Mouse (Mus musculus): Measurements from ENCODE around the gene Mzt1. TPM values are rescaled to one million over a fixed set of nuclear protein-coding genes. Genes with fewer than 3 reads are reported as not detected.
"Not testable (repeated sequence)": the region's sequence is repeated elsewhere in the genome, so short reads cannot be mapped to it uniquely, and the experiment has no call there.

Mzt1 gene
- 96.5 and 109 TPM in 2 replicates for polyA plus RNA-seq (2016; fragmentation: Nextera tagmentation; extraction: Ambion mirVana)

DNA sequence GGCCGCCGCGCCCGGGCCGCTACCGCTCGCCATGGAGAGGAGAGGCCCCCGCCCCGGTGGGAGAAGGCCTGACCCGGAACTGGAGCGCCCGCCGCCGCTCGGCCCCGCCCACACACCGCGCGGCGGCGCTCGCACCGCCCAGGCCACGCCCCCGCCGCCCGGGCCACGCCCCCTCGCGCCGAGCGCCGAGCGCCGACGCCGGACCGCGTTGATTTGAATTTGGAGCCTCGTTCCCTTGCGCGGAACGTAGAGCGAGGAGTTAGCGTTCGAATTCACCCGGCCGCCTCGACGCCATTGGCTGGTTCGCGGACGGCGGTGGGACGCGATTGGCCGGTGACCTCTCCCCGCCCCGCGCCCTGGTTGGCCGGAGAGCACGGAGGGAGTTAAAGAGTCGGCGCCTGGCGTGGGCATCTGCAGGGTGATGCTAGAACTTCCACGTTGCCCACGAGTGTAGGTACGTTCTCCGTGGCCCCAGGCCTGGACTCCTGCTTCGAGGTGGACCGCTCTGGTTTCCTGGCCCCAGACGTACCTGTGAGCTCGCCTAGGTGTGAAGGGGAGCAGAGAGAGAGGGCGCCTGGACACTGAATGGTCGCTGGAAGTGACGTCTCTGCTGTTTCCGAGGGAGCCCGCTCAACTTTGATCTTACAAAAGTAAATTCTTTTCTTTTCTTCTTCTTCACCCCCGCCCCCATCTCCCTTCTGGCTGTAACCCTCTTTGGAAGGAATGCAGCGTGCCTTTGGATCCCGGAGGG is at the start of gene Mzt1, which contains the start of gene Bora:
Mzt1 (minus strand) TSS at position 104 of the 751 bp plus-strand sequence.
Bora (plus strand) TSS at position 192 of the 751 bp plus-strand sequence.
- H3K27me3 ChIP-seq (ENCODE audit: poor library complexity, severe bottlenecking) = no peaks in the 10 kb centered on the region
- H3K4me3 ChIP-seq = peak within 1 kb of the TSS; percentile 93
- DNase-seq (ENCODE audit: extremely low spot score, low spot score) = peak; percentile 95
- peaks cover 29% of the 10 kb centered on the region for H3K36me3 ChIP-seq (replicated peaks)
- H3K27ac ChIP-seq = peak within 1 kb of the TSS; percentile 96
- peaks cover 33% of the 10 kb centered on the region for H3K4me1 ChIP-seq
- no peaks in the 10 kb centered on the region for H3K9me3 ChIP-seq
- WGBS = under 1% methylated on average over 81 of the region's 81 CpGs

- Histone ChIP-seq H3K36me3 (replicated peaks) (peaks cover 96% of the 10 kb centered on the region), H3K9me3 (no peaks in the 10 kb centered on the region), H3K4me3 (no peak overlapping the region), H3K27ac (no peak overlapping the region), H3K4me1 (no peaks in the 10 kb centered on the region), H3K27me3 (ENCODE audit: poor library complexity, severe bottlenecking) (no peaks in the 10 kb centered on the region)
- 95% methylated on average over 7 of the region's 7 CpGs for WGBS
- DNase-seq (ENCODE audit: extremely low spot score, low spot score) = no peak
Measured at GRCm38 (mm10) chr14:99088947-99089346, 43.0 kb upstream of the Mzt1 start.

- 89% methylated on average over 4 of the region's 4 CpGs for WGBS
- Histone ChIP-seq H3K4me1 (no peaks in the 10 kb centered on the region), H3K27me3 (ENCODE audit: poor library complexity, severe bottlenecking) (no peaks in the 10 kb centered on the region), H3K9me3 (no peaks in the 10 kb centered on the region), H3K36me3 (replicated peaks) (peaks cover 97% of the 10 kb centered on the region), H3K4me3 (no peak overlapping the region), H3K27ac (no peak overlapping the region)
- DNase-seq (ENCODE audit: extremely low spot score, low spot score) = no peak
Measured at GRCm38 (mm10) chr14:99071146-99071545, 25.2 kb upstream of the Mzt1 start.

- peaks cover 88% of the 10 kb centered on the region for H3K36me3 ChIP-seq (replicated peaks)
- 91% methylated on average over 2 of the region's 2 CpGs for WGBS
Measured at GRCm38 (mm10) chr14:99063091-99063490, 17.2 kb upstream of the Mzt1 start.

GRCm38 (mm10) chr14:99060616-99061015 is 14.7 kb upstream of the Mzt1 start:
- Histone ChIP-seq H3K27ac (no peak overlapping the region), H3K9me3 (no peaks in the 10 kb centered on the region), H3K4me1 (no peaks in the 10 kb centered on the region), H3K36me3 (replicated peaks) (peaks cover 87% of the 10 kb centered on the region), H3K4me3 (no peak overlapping the region), H3K27me3 (ENCODE audit: poor library complexity, severe bottlenecking) (no peaks in the 10 kb centered on the region)
- DNase-seq (ENCODE audit: extremely low spot score, low spot score) = no peak
- 94% methylated on average over 12 of the region's 12 CpGs for WGBS

More at GRCm38 (mm10) chr14:99063091-99063490, 17.2 kb upstream of the Mzt1 start:
- Histone ChIP-seq H3K27me3 (ENCODE audit: poor library complexity, severe bottlenecking) (no peaks in the 10 kb centered on the region), H3K9me3 (no peaks in the 10 kb centered on the region), H3K4me1 (no peaks in the 10 kb centered on the region), H3K27ac (no peak overlapping the region), H3K4me3 (no peak overlapping the region)
- DNase-seq (ENCODE audit: extremely low spot score, low spot score) = no peak

DNA sequence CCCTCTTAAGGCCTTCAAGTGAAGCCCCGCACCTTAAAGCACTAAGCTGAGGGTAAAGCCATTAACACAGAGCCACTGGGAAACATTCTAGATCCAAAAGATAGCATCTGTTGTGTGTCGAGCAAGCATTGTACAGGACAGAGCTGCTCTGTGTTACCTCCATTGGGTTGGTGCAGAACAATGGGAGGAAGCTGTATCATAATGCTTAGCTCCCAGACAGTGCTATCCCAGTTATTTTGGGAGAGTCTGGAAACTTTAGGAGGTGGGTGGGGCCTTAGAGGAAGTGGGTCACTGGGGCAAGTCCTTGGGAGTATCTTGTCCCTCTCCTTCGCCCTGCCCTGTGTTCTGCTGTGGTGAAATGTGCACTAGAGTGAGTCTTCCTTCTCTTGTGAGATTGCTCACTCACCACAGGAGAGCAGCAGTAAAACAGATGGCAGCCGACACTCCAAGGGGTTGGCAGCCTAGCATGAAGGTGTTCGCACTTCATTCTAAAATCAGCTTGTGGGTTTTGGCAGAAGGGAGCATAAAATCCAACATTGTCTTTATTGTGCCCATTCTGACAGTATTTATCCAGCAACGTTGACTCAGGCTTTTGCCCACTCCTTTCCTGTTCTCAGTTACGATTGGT is 13.1 kb upstream of the Mzt1 start:
- Histone ChIP-seq H3K27me3 (ENCODE audit: poor library complexity, severe bottlenecking) (no peaks in the 10 kb centered on the region), H3K27ac (no peak overlapping the region), H3K4me1 (no peaks in the 10 kb centered on the region), H3K9me3 (no peaks in the 10 kb centered on the region), H3K4me3 (no peak overlapping the region), H3K36me3 (replicated peaks) (peaks cover 86% of the 10 kb centered on the region)
- DNase-seq (ENCODE audit: extremely low spot score, low spot score) = no peak
- WGBS = 96% methylated on average over 7 of the region's 7 CpGs

DNA sequence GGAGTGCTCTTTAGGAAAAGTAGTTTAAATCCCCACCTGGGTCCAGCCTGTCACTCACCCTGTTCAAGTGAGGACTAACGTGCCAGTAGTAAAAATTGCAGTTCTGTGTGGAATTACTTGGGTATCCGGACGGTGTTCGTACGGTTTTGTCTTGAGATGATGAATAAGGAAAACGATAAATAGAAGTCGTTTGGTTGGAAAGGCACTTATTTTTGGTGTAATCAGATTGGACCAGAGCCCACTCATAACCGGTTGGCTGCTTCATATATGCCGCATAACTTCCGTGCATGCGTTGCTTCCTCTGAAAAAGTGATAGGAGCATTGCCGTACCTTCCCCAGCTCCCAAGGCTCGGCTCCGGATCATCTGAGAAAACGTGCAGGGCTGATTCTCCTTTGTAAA is 848 bp upstream of the Mzt1 start:
- Histone ChIP-seq H3K27me3 (ENCODE audit: poor library complexity, severe bottlenecking) (no peaks in the 10 kb centered on the region), H3K4me1 (peaks cover 29% of the 10 kb centered on the region), H3K9me3 (no peaks in the 10 kb centered on the region), H3K4me3 (peak overlapping the region; percentile 93), H3K36me3 (replicated peaks) (peaks cover 35% of the 10 kb centered on the region), H3K27ac (peak overlapping the region; percentile 96)
- no peak for DNase-seq (ENCODE audit: extremely low spot score, low spot score)
- 2% methylated on average over 15 of the region's 15 CpGs for WGBS

DNA sequence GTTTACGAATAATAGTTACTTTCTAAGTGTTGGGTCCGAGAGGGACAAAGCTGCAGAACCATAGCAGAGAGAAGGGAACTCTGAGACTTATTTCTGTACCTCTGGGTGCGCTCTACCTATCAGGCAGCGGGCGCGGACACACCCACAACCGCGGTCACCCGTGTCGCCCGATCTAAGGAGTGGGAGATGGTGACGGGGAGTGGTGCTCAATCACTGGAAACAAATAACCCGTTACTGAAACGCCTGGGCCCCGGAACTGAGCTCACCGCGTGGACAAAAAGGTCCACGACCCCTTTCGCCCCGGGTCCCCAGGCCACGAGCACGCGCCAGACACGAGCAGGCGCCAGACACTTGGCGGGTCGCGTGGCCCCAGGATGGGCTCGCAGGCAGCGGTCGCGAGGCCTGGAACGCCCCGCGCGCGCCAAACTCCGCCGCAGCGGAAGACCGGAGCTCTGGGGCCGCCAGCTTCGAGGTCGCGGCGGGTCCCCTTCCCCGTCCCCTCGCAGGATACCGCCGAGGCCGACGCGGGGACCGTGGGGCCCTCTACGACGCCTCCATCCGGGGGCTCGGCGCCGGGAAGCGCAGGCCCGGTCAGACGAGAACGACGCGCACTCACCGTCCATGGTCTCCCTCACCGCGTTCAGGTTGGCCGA is 430 bp downstream of the Mzt1 start:
- H3K27me3 ChIP-seq (ENCODE audit: poor library complexity, severe bottlenecking) = no peaks in the 10 kb centered on the region
- H3K9me3 ChIP-seq = no peaks in the 10 kb centered on the region
- WGBS = under 1% methylated on average over 70 of the region's 70 CpGs
- H3K36me3 ChIP-seq (replicated peaks) = peaks cover 22% of the 10 kb centered on the region
- H3K4me3 ChIP-seq = peak overlapping the region; percentile 93
- peak overlapping the region; percentile 96 for H3K27ac ChIP-seq
- DNase-seq (ENCODE audit: extremely low spot score, low spot score) = no peak
- H3K4me1 ChIP-seq = peaks cover 35% of the 10 kb centered on the region

DNA sequence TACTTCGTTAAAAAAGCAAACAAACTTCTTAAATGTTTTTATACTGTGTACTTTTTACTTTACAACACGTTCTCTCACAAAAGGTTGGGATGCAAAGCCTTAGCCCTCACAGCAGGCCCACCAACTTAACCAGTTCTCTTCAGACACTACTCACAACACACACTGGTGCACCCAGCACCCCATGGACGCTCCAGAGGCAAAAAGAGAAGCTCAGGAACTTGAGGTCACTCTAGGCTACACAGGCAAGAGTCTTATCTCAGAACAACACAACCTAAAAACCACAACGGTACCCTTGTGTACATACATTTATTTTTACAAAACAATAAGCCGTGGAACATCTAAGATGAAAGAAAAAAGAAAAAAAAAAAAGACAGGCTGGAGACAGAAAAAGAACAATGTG is 1.2 kb downstream of the Mzt1 start:
- Histone ChIP-seq H3K27ac (peak overlapping the region; percentile 96), H3K27me3 (ENCODE audit: poor library complexity, severe bottlenecking) (no peaks in the 10 kb centered on the region), H3K36me3 (replicated peaks) (peaks cover 23% of the 10 kb centered on the region), H3K4me1 (peaks cover 35% of the 10 kb centered on the region), H3K4me3 (peak overlapping the region; percentile 93), H3K9me3 (no peaks in the 10 kb centered on the region)
- 7% methylated on average over 5 of the region's 5 CpGs for WGBS
- no peak for DNase-seq (ENCODE audit: extremely low spot score, low spot score)

GRCm38 (mm10) chr14:99044096-99044495 is 1.8 kb downstream of the Mzt1 start:
- no peaks in the 10 kb centered on the region for H3K27me3 ChIP-seq (ENCODE audit: poor library complexity, severe bottlenecking)
- H3K9me3 ChIP-seq = no peaks in the 10 kb centered on the region
- peaks cover 25% of the 10 kb centered on the region for H3K36me3 ChIP-seq (replicated peaks)
- H3K4me1 ChIP-seq = peaks cover 35% of the 10 kb centered on the region
- DNase-seq (ENCODE audit: extremely low spot score, low spot score) = no peak
- peak overlapping the region; percentile 96 for H3K27ac ChIP-seq
- H3K4me3 ChIP-seq = peak overlapping the region; percentile 93
- 42% methylated on average over 10 of the region's 10 CpGs for WGBS

GRCm38 (mm10) chr14:99043499-99043898 is 2.4 kb downstream of the Mzt1 start:
- no peak for DNase-seq (ENCODE audit: extremely low spot score, low spot score)
- H3K36me3 ChIP-seq (replicated peaks) = peaks cover 25% of the 10 kb centered on the region
- H3K4me3 ChIP-seq = peak overlapping the region; percentile 93; the same call in 1 of the 2 replicates
- no peaks in the 10 kb centered on the region for H3K9me3 ChIP-seq
- WGBS = 41% methylated on average over 1 of the region's 1 CpGs
- H3K4me1 ChIP-seq = peaks cover 35% of the 10 kb centered on the region
- H3K27ac ChIP-seq = peak overlapping the region; percentile 65
- H3K27me3 ChIP-seq (ENCODE audit: poor library complexity, severe bottlenecking) = no peaks in the 10 kb centered on the region

GRCm38 (mm10) chr14:99041416-99041815 is 4.5 kb downstream of the Mzt1 start:
- Histone ChIP-seq H3K27ac (no peak overlapping the region), H3K36me3 (replicated peaks) (peaks cover 33% of the 10 kb centered on the region), H3K27me3 (ENCODE audit: poor library complexity, severe bottlenecking) (no peaks in the 10 kb centered on the region), H3K9me3 (no peaks in the 10 kb centered on the region), H3K4me1 (peaks cover 22% of the 10 kb centered on the region), H3K4me3 (no peak overlapping the region)
- 80% methylated on average over 4 of the region's 4 CpGs for WGBS
- no peak for DNase-seq (ENCODE audit: extremely low spot score, low spot score)

GRCm38 (mm10) chr14:99039308-99039707 is 6.6 kb downstream of the Mzt1 start:
- not testable (repeated sequence) for H3K27me3 ChIP-seq (ENCODE audit: poor library complexity, severe bottlenecking); DNase-seq (ENCODE audit: extremely low spot score, low spot score); H3K4me3 ChIP-seq; H3K9me3 ChIP-seq; H3K27ac ChIP-seq
- Histone ChIP-seq H3K36me3 (replicated peaks) (peaks cover 50% of the 10 kb centered on the region), H3K4me1 (peaks cover 17% of the 10 kb centered on the region)
- WGBS = 67% methylated on average over 5 of the region's 5 CpGs
